Comparison of ENCODE assay signal across 8 mouse cellular contexts in genomic region chr8:73353794-73354179, GRCm38 (mm10). TPM values are rescaled to one million over a fixed set of nuclear protein-coding genes. Genes with fewer than 3 reads are reported as not detected.
DNase-seq lines count a peak whose midpoint lies in the region; ATAC-seq and TF ChIP-seq lines count a peak whose summit lies in the region.

No protein-coding gene starts in this region.

- under 1% methylated on average over 16 of the region's 16 CpGs for WGBS in limb, embryonic 15.5 days
- 0% methylated on average over 13 of the region's 16 CpGs for WGBS in stomach, postnatal 0 days

- TF ChIP-seq EP300 in stomach, postnatal 0 days (optimal IDR thresholded peaks at IDR 0.05) = no peak

- peak; percentile 20; the same call in 1 of the 2 replicates for ATAC-seq in cerebellum, adult (ENCODE audit: insufficient number of reproducible peaks, low FRiP score, low TSS enrichment)
- ATAC-seq in limb, embryonic 15.5 days (ENCODE audit: insufficient number of reproducible peaks, low FRiP score, low TSS enrichment, low read depth) = peak; percentile 36
- ATAC-seq in stomach, postnatal 0 days (ENCODE audit: low FRiP score, low TSS enrichment) = peak; percentile 40
- no peak for ATAC-seq in megakaryocyte-erythroid progenitor cell, adult 5-6 weeks (replicated peaks; ENCODE audit: low FRiP score, low TSS enrichment, poor library complexity, severe bottlenecking)

- no peaks in the 10 kb centered on the region for H3K9me3 ChIP-seq in limb, embryonic 15.5 days
- no peaks in the 10 kb centered on the region for H3K9me3 ChIP-seq in stomach, postnatal 0 days (ENCODE audit: control insufficient read depth, low read length)

- H3K27me3 ChIP-seq in limb, embryonic 15.5 days = no peaks in the 10 kb centered on the region
- H3K27me3 ChIP-seq in stomach, postnatal 0 days (ENCODE audit: control insufficient read depth, insufficient read depth, low read length) = no peaks in the 10 kb centered on the region

- no peaks in the 10 kb centered on the region for H3K36me3 ChIP-seq in limb, embryonic 15.5 days
- H3K36me3 ChIP-seq in stomach, postnatal 0 days (ENCODE audit: control insufficient read depth, insufficient read depth, low read length) = no peaks in the 10 kb centered on the region

- peak overlapping the region; percentile 83 for H3K27ac ChIP-seq in limb, embryonic 15.5 days
- peak overlapping the region; percentile 81 for H3K27ac ChIP-seq in stomach, postnatal 0 days (replicated peaks)

- peak overlapping the region; percentile 86 for H3K4me3 ChIP-seq in limb, embryonic 15.5 days
- H3K4me3 ChIP-seq in stomach, postnatal 0 days (ENCODE audit: low read depth, low read length) = peak overlapping the region; percentile 94

- H3K4me2 ChIP-seq in limb, embryonic 15.5 days = peak overlapping the region; percentile 86
- peak overlapping the region; percentile 90 for H3K4me2 ChIP-seq in stomach, postnatal 0 days (replicated peaks; ENCODE audit: low read depth)

- no peak for TF ChIP-seq CTCF in stomach, postnatal 0 days (IDR thresholded peaks at IDR 0.05; ENCODE audit: low read depth)

- H3K9ac ChIP-seq in limb, embryonic 15.5 days = peak overlapping the region; percentile 29
- H3K9ac ChIP-seq in stomach, postnatal 0 days (ENCODE audit: low read length) = peak overlapping the region; percentile 59

- peaks cover 24% of the 10 kb centered on the region for H3K4me1 ChIP-seq in limb, embryonic 15.5 days
- no peaks in the 10 kb centered on the region for H3K4me1 ChIP-seq in stomach, postnatal 0 days (replicated peaks; ENCODE audit: control insufficient read depth, insufficient read depth)

- no peak for DNase-seq in cerebellum, postnatal 36 days
- peak; percentile 33 for DNase-seq in retina, adult 2 months (ENCODE audit: low read depth, low spot score)
- no peak for DNase-seq in retina, embryonic 14.5 days (ENCODE audit: low spot score)
- DNase-seq in stomach, postnatal 0 days (ENCODE audit: low spot score) = no peak
- no peak for DNase-seq in cerebellum, postnatal 14 days

RNA-seq across cellular contexts. Expression of gene Large1, which starts 0.4 kb away (rescaled TPM):
- 5.3 and 6.9 TPM in 2 replicates for polyA plus RNA-seq in limb, embryonic 15.5 days (2015; fragmentation: Nextera tagmentation; extraction: Ambion mirVana)
- 2.9 and 3.1 TPM in 2 replicates for polyA plus RNA-seq in stomach, postnatal 0 days (2015; fragmentation: Nextera tagmentation; extraction: Ambion mirVana)
- total RNA-seq in megakaryocyte-erythroid progenitor cell, adult 5-6 weeks (2014; fragmentation: Nextera tagmentation) = 1.5 TPM in 2 replicates
- total RNA-seq in megakaryocyte-erythroid progenitor cell, adult 5-6 weeks (2017) = 0.66 and 0.88 TPM in 2 replicates
